Mouse (Mus musculus): ENCODE results near the gene Kcnh7. TPM values are rescaled to one million over a fixed set of nuclear protein-coding genes. Genes with fewer than 3 reads are reported as not detected.
"Not testable (repeated sequence)": the region's sequence is repeated elsewhere in the genome, so short reads cannot be mapped to it uniquely, and the experiment has no call there.

The Kcnh7 gene
- polyA plus RNA-seq, 1 experiment from 2014 or later = 0.13 TPM

GRCm38 (mm10) chr2:62717270-62717669 is 466.8 kb downstream of the Kcnh7 start:
- no peaks in the 10 kb centered on the region for H3K9me3 ChIP-seq (ENCODE audit: low read depth, low read length)
- H3K27ac ChIP-seq (ENCODE audit: low read depth) = no peak overlapping the region
- TF ChIP-seq CTCF (IDR thresholded peaks at IDR 0.05; ENCODE audit: low read depth) = no peak
- H3K4me1 ChIP-seq (ENCODE audit: insufficient read depth) = no peaks in the 10 kb centered on the region
- H3K9ac ChIP-seq = no peak overlapping the region
- H3K36me3 ChIP-seq (ENCODE audit: insufficient read depth) = no peaks in the 10 kb centered on the region
- H3K4me3 ChIP-seq (ENCODE audit: low read depth, low read length) = no peak overlapping the region
- 77% methylated on average over 6 of the region's 6 CpGs for WGBS
- H3K27me3 ChIP-seq (ENCODE audit: insufficient read depth, low read length) = no peaks in the 10 kb centered on the region
- ATAC-seq (ENCODE audit: insufficient read depth) (no peak), DNase-seq (no peak)
- H3K4me2 ChIP-seq = no peak overlapping the region

DNA sequence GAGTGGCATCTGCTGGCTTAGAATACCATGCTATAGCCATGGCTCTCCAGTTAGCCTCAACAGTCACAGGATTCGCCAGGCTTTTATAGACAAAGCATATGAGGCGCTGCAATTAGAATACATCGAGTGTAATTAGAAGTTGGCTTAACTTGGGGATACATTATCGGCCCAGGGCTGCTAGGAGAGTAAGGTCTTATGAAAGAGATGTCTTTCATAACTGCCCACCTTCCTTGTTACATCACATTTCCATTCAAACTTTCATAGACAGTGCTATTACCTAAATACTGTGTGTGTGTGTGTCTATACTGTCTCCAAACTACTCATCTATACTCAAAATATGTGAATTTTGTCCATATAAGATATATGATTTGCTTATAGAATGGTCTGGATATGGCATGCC is 468.8 kb downstream of the Kcnh7 start:
- TF ChIP-seq CTCF (IDR thresholded peaks at IDR 0.05; ENCODE audit: low read depth) = no peak
- Histone ChIP-seq H3K9me3 (ENCODE audit: low read depth, low read length) (no peaks in the 10 kb centered on the region), H3K4me1 (ENCODE audit: insufficient read depth) (no peaks in the 10 kb centered on the region), H3K27ac (ENCODE audit: low read depth) (no peak overlapping the region), H3K4me2 (no peak overlapping the region), H3K36me3 (ENCODE audit: insufficient read depth) (no peaks in the 10 kb centered on the region), H3K4me3 (ENCODE audit: low read depth, low read length) (no peak overlapping the region), H3K9ac (no peak overlapping the region), H3K27me3 (ENCODE audit: insufficient read depth, low read length) (no peaks in the 10 kb centered on the region)
- ATAC-seq (ENCODE audit: insufficient read depth) (no peak), DNase-seq (no peak)
- WGBS = 94% methylated on average over 4 of the region's 4 CpGs

DNA sequence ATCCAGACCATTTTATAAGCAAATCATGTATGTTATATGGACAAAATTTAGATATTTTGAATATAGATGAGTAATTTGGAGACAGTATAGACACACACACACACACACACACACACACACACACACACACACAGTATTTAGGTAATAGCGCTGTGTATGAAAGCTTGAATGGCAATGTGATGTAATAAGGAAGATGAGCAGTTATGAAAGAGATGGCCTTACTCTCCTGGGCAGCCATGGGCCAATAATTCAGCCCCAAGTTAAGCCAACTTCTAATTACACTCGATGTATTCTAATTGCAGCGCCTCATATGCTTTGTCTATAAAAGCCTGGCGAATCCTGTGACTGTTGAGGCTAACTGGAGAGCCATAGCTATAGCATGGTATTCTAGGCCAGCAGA is 469.7 kb downstream of the Kcnh7 start:
- H3K4me2 ChIP-seq; H3K27me3 ChIP-seq (ENCODE audit: insufficient read depth, low read length); H3K9me3 ChIP-seq (ENCODE audit: low read depth, low read length); H3K9ac ChIP-seq; H3K36me3 ChIP-seq (ENCODE audit: insufficient read depth); DNase-seq; H3K4me3 ChIP-seq (ENCODE audit: low read depth, low read length); H3K4me1 ChIP-seq (ENCODE audit: insufficient read depth); ATAC-seq (ENCODE audit: insufficient read depth); H3K27ac ChIP-seq (ENCODE audit: low read depth): not testable (repeated sequence)
- WGBS = 83% methylated on average over 4 of the region's 4 CpGs

DNA sequence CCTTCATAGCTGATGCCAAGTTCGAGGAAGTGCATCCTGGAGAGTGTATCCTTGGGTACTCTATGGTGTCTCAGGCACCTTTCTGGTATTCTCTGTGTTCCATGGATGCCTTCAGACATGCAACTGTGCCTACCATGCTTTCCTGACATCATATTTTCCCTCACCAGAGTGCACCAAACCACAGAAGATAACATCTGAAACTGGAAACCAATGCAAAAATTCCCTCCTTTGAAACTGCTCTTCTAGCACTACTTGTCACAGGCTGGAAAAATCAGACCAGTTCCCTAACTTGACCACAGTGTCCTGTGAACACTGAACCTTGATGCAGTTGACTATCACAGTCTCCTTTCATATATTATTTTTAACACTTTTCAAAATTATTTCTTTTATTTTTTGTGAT is 474.5 kb downstream of the Kcnh7 start:
- no peaks in the 10 kb centered on the region for H3K36me3 ChIP-seq (ENCODE audit: insufficient read depth)
- 70% methylated on average over 1 of the region's 1 CpGs for WGBS
- no peaks in the 10 kb centered on the region for H3K4me1 ChIP-seq (ENCODE audit: insufficient read depth)
- ATAC-seq (ENCODE audit: insufficient read depth) = no peak
- TF ChIP-seq CTCF (IDR thresholded peaks at IDR 0.05; ENCODE audit: low read depth) = no peak
- H3K27ac ChIP-seq (ENCODE audit: low read depth) = no peak overlapping the region
- no peak overlapping the region for H3K9ac ChIP-seq
- no peaks in the 10 kb centered on the region for H3K27me3 ChIP-seq (ENCODE audit: insufficient read depth, low read length)
- H3K4me3 ChIP-seq (ENCODE audit: low read depth, low read length) = no peak overlapping the region
- no peaks in the 10 kb centered on the region for H3K9me3 ChIP-seq (ENCODE audit: low read depth, low read length)
- no peak overlapping the region for H3K4me2 ChIP-seq
- DNase-seq = no peak

- ATAC-seq (ENCODE audit: insufficient read depth) (no peak), DNase-seq (no peak)
- Histone ChIP-seq H3K9ac (no peak overlapping the region), H3K4me1 (ENCODE audit: insufficient read depth) (no peaks in the 10 kb centered on the region), H3K4me3 (ENCODE audit: low read depth, low read length) (no peak overlapping the region), H3K4me2 (no peak overlapping the region), H3K36me3 (ENCODE audit: insufficient read depth) (no peaks in the 10 kb centered on the region), H3K9me3 (ENCODE audit: low read depth, low read length) (no peaks in the 10 kb centered on the region), H3K27ac (ENCODE audit: low read depth) (no peak overlapping the region), H3K27me3 (ENCODE audit: insufficient read depth, low read length) (no peaks in the 10 kb centered on the region)
- no peak for TF ChIP-seq CTCF (IDR thresholded peaks at IDR 0.05; ENCODE audit: low read depth)
- 81% methylated on average over 3 of the region's 3 CpGs for WGBS
These were observed 477.8 kb downstream of the Kcnh7 start for GRCm38 (mm10) chr2:62706313-62706712.

DNA sequence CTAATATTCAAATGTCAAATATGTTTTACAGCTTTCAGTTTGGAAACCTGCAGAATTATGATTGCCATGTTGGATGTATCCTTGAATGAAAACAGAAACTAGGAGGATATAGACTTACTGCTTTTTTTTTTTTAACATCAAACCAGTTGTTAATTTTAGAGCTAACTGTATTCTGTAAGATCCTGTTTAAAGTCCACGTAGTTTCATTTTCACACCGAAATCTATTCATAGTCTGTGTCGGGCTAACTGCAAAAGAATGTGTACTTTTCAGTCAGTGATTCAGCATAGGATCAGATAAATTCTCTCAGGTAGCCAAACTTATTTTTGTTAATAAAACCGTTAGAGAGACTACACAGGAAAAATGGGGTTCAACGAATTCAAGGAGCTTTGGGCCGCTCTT is 498.2 kb downstream of the Kcnh7 start:
- no peak overlapping the region for H3K4me3 ChIP-seq (ENCODE audit: low read depth, low read length)
- H3K27ac ChIP-seq (ENCODE audit: low read depth) = no peak overlapping the region
- no peak overlapping the region for H3K4me2 ChIP-seq
- H3K36me3 ChIP-seq (ENCODE audit: insufficient read depth) = no peaks in the 10 kb centered on the region
- H3K4me1 ChIP-seq (ENCODE audit: insufficient read depth) = no peaks in the 10 kb centered on the region
- no peak for TF ChIP-seq CTCF (IDR thresholded peaks at IDR 0.05; ENCODE audit: low read depth)
- H3K27me3 ChIP-seq (ENCODE audit: insufficient read depth, low read length) = no peaks in the 10 kb centered on the region
- ATAC-seq (ENCODE audit: insufficient read depth) (no peak), DNase-seq (no peak)
- H3K9me3 ChIP-seq (ENCODE audit: low read depth, low read length) = no peaks in the 10 kb centered on the region
- 88% methylated on average over 6 of the region's 6 CpGs for WGBS
- no peak overlapping the region for H3K9ac ChIP-seq

DNA sequence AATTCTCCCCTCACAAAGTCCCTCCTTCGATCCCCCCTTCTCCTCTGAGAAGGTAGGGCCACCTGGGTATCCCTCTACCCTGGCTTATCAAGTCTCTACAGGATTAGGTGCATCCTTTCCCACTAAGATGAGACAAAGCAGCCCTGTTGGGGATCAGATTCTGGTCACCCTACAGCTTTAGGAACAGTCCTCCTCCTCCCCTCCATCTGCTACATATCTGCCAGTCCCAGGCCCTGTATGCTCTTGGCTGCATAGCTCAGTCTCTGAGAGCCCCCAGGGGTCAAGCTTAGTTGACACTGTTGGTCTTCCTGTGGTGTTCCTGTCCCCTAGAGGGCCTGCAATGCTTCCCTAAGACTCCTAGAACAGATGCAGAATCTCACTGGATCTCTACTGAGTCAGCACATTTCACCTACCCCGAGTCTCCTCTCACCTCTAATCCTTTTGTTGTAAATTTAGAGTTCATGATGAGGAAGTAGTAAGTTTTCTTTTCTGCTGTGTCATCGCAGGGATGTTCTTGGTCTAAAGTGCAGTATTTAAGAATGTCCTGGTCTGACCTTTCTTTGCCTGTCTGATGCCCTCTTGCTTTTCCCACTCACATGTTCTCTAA is 499.0 kb downstream of the Kcnh7 start:
- no peaks in the 10 kb centered on the region for H3K36me3 ChIP-seq (ENCODE audit: insufficient read depth)
- ATAC-seq (ENCODE audit: insufficient read depth) (no peak), DNase-seq (no peak)
- H3K27me3 ChIP-seq (ENCODE audit: insufficient read depth, low read length) = no peaks in the 10 kb centered on the region
- 61% methylated on average over 3 of the region's 3 CpGs for WGBS
- H3K9ac ChIP-seq = no peak overlapping the region
- H3K4me2 ChIP-seq = no peak overlapping the region
- no peaks in the 10 kb centered on the region for H3K9me3 ChIP-seq (ENCODE audit: low read depth, low read length)
- no peak for TF ChIP-seq CTCF (IDR thresholded peaks at IDR 0.05; ENCODE audit: low read depth)
- H3K27ac ChIP-seq (ENCODE audit: low read depth) = no peak overlapping the region
- no peak overlapping the region for H3K4me3 ChIP-seq (ENCODE audit: low read depth, low read length)
- H3K4me1 ChIP-seq (ENCODE audit: insufficient read depth) = no peaks in the 10 kb centered on the region

DNA sequence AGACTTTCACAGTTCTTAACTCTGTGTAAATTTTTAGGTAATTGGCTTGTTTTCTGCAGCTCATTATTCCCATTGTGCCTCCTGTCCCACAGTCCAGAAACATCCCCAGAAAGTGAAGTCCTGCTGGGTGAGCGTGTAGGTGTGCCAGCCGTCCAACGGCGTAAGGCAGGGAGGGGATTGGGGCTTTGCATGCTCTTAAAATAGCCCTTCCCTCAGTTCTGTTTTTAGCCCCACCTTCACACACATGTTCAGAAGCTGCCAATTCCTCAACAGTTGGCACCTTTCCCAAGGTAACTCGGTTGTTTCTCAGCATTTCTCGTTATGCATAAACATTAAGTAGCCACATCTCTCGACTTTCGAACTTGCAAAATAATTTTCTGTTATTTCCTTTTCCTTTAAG is 502.4 kb downstream of the Kcnh7 start:
- DNase-seq (no peak), ATAC-seq (ENCODE audit: insufficient read depth) (no peak)
- H3K36me3 ChIP-seq (ENCODE audit: insufficient read depth) = no peaks in the 10 kb centered on the region
- 83% methylated on average over 8 of the region's 8 CpGs for WGBS
- no peaks in the 10 kb centered on the region for H3K9me3 ChIP-seq (ENCODE audit: low read depth, low read length)
- no peak overlapping the region for H3K27ac ChIP-seq (ENCODE audit: low read depth)
- TF ChIP-seq CTCF (IDR thresholded peaks at IDR 0.05; ENCODE audit: low read depth) = no peak
- no peaks in the 10 kb centered on the region for H3K27me3 ChIP-seq (ENCODE audit: insufficient read depth, low read length)
- no peak overlapping the region for H3K9ac ChIP-seq
- H3K4me2 ChIP-seq = no peak overlapping the region
- H3K4me1 ChIP-seq (ENCODE audit: insufficient read depth) = no peaks in the 10 kb centered on the region
- no peak overlapping the region for H3K4me3 ChIP-seq (ENCODE audit: low read depth, low read length)
